Mouse (Mus musculus) CH12.LX (cell line): ENCODE results near the gene Minpp1.

ENCODE experiments used
- CTCF ChIP-seq, 2 experiments: IDR thresholded peaks in 1 of 2; conservative IDR thresholded peaks in 1 of 2; 2 replicates each; pipeline ENCODE4 v1.5.1; 2011 to 2012; ENCODE audit warnings: low read depth in 2 of 2, low read length in 2 of 2, improper control_type of control experiment in 1 of 2, inconsistent platforms in 1 of 2, mild to moderate bottlenecking in 1 of 2, moderate library complexity in 1 of 2
- HCFC1 ChIP-seq: IDR thresholded peaks from 2 replicates; pipeline ENCODE4 v1.6.1; 2012; ENCODE audit warnings: low read depth, mild to moderate bottlenecking, inconsistent platforms, low read length, improper control_type of control experiment
- MYC ChIP-seq: IDR thresholded peaks from 2 replicates; pipeline ENCODE4 v1.6.1; 2011; ENCODE audit warnings: low read depth, mild to moderate bottlenecking, improper control_type of control experiment, low read length
- NRF1 ChIP-seq: IDR thresholded peaks from 2 replicates; pipeline ENCODE4 v1.6.1; 2014; ENCODE audit warnings: low read depth, mild to moderate bottlenecking, inconsistent platforms, low read length, improper control_type of control experiment, moderate library complexity
- POLR2A ChIP-seq: IDR thresholded peaks from 2 replicates; pipeline ENCODE4 v1.6.1; 2011; ENCODE audit warnings: low read depth, mild to moderate bottlenecking, improper control_type of control experiment, low read length
- POLR2AphosphoS2 ChIP-seq: IDR thresholded peaks from 2 replicates; pipeline ENCODE4 v1.6.1; 2011; ENCODE audit warnings: low read depth, low read length, improper control_type of control experiment
- RAD21 ChIP-seq: IDR thresholded peaks from 2 replicates; pipeline ENCODE4 v1.6.1; 2011; ENCODE audit warnings: low read depth, mild to moderate bottlenecking, low read length, improper control_type of control experiment, moderate library complexity
- RCOR1 ChIP-seq: conservative IDR thresholded peaks from 2 replicates; pipeline ENCODE4 v1.6.1; 2012; ENCODE audit warnings: low read depth, mild to moderate bottlenecking, inconsistent platforms, low read length, improper control_type of control experiment
- SMC3 ChIP-seq: IDR thresholded peaks from 2 replicates; pipeline ENCODE4 v1.6.1; 2011; ENCODE audit warnings: low read depth, low read length, improper control_type of control experiment
- TBP ChIP-seq: conservative IDR thresholded peaks from 2 replicates; pipeline ENCODE4 v1.6.1; 2011; ENCODE audit warnings: low read depth, low read length, improper control_type of control experiment
- USF2 ChIP-seq: conservative IDR thresholded peaks from 2 replicates; pipeline ENCODE4 v1.6.1; 2011; ENCODE audit warnings: low read depth, low read length, improper control_type of control experiment
- ZNF384 ChIP-seq: IDR thresholded peaks from 2 replicates; pipeline ENCODE4 v1.6.1; 2012; ENCODE audit warnings: low read depth, low read length, improper control_type of control experiment, inconsistent platforms

DNA sequence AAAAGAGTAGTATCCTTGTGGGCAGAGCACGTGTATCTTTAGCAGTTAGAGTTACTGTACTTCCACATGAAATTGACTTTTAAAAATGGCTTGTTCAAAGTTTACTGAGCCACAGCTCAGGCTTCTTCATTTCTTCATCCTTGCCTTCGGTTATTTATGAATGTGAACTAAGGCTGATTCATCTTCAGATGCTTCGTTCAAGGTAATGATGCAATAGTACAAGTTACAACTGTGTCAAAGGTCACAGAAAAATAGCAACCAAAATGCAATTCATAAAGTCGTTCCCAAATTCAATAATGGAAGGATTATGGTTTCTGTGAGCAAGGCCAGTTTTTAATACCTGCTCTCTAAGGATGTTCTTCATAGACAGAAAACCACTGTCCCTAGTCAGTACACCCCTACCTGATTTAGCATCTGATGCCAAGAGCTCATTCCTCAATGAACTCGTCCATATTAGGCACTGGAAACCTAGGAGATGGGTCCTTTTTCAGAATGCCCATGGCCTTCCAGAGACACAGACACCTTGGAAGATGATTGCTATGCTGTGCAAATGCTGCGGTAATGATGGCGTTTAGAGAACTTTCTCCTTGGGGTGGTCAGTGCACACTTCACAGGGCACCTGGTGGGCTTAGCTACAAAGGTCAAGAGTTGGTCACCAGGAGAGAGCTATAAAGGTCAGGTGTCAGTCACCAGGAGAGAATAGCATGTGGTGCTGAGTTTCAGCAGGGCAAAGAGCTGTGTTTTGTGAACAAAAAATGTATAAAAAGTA, 47.4 kb downstream of the Minpp1 start:
- TF ChIP-seq POLR2AphosphoS2 (no peak), POLR2A (no peak), HCFC1 (no peak), CTCF (conservative IDR thresholded peaks at IDR 0.05 in 1 of 2, IDR thresholded peaks at IDR 0.05 in 1 of 2; ENCODE audit: low read depth in 2 of 2, low read length in 2 of 2) (no peak), RCOR1 (no peak), USF2 (no peak), RAD21 (no peak), TBP (no peak), ZNF384 (no peak), NRF1 (no peak), SMC3 (no peak), MYC (no peak)
